Mouse (Mus musculus): ENCODE data around the gene Aqp7. TPM values are rescaled to one million over a fixed set of nuclear protein-coding genes. Genes with fewer than 3 reads are reported as not detected.

Aqp7 gene
- polyA plus RNA-seq (2012; rRNA removed), result 0.75 and 0.87 TPM in 2 replicates

DNA sequence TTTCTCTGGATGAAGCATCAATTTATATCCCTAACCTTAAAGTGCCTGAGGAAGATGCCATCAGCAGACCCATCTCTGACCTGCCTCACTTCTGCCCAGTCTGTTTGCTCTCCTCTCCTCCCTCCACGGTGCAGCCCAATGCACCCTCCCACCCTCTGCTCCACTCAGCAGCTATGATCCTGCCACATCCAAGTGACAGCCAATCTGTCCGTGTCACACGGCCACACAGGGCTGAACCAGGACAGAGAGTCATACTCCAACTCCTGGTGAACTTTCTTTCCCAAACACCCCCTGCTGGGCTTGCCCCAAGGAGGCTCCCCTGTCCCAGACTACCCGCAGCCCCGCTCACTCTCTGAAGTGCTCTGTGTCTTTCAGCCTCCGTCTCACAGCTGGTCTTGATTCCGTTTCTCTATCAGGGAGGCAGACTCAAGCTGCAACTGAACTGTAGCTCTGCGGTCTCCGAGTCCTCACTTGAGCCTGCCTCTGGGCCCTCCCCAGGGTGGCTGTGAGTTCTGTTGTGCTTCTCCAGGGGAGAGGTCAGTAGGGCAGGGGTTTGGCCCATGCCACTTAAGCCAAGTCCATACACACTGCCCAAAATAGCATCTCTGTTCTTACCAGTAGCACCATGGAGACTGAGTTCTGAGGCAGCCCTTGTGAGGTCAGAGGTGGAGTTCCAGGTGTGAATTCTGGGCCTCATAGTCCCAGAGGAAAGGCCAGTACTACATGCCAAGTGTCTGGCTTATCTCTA is at the start of gene Aqp7:
TSS of gene Aqp7 (minus strand) at position 616 of the 748 bp plus-strand sequence.

Other genes with a start within 250 kb of the Aqp7 start
- 41.2 and 75.7 TPM in 2 replicates for gene B4galt1, start 194.1 kb downstream of the Aqp7 start, polyA plus RNA-seq (2012; rRNA removed)
- 360 and 1,188 TPM in 2 replicates for gene Spink4, start 128.1 kb downstream of the Aqp7 start, polyA plus RNA-seq (2012; rRNA removed)
- 199 and 471 TPM in 2 replicates for gene Bag1, start 99.8 kb downstream of the Aqp7 start, polyA plus RNA-seq (2012; rRNA removed)
- gene Chmp5, start 99.7 kb downstream of the Aqp7 start, polyA plus RNA-seq (2012; rRNA removed), result 1.5 and 2.9 TPM in 2 replicates
- gene Nfx1, start 77.2 kb downstream of the Aqp7 start, polyA plus RNA-seq (2012; rRNA removed), result 5.9 and 7.3 TPM in 2 replicates
- 228 and 237 TPM in 2 replicates for gene Aqp3, start 50.0 kb upstream of the Aqp7 start, polyA plus RNA-seq (2012; rRNA removed)
- 15.8 and 18.2 TPM in 2 replicates for gene Nol6, start 76.3 kb upstream of the Aqp7 start, polyA plus RNA-seq (2012; rRNA removed)
- 12.8 and 19.4 TPM in 2 replicates for gene Ube2r2, start 87.6 kb upstream of the Aqp7 start, polyA plus RNA-seq (2012; rRNA removed)
- 97.0 and 116 TPM in 2 replicates for gene Ubap2, start 227.0 kb upstream of the Aqp7 start, polyA plus RNA-seq (2012; rRNA removed)